Comparison of ENCODE assay signal across 30 mouse cellular contexts in the genomic region with DNA sequence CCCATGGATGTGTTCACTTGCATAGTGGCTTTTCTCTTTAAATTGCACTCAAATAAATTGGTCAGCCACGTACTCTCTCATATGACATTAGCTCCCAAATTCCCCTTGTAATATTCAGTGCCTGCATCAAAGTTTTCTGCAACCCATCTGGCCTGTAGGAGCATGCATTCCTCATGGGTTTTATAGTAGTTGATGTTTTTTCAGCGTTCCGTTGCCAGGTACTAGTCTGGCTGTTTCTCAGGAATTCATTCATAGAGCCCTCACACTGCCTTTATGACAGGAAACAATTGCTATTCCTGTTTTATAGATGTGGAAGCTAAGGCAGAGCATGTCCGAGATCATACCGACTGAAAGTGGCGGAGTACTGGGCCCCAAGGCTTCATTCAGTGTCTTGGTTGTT.
"Had no signal": no experiment of that assay in that cellular context is flagged by ENCODE, and none has a peak within 500 bp of the region (broad histone marks: within the 10 kb centered on the region; RNA-seq: fewer than 3 reads in every experiment).

No protein-coding gene starts in this region.

- H3K9ac ChIP-seq: limb, embryonic 12.5 days; limb, embryonic 15.5 days; liver, embryonic 12.5 days; liver, embryonic 13.5 days; liver, embryonic 14.5 days; liver, embryonic 15.5 days; liver, postnatal 0 days; lung, embryonic 14.5 days; lung, embryonic 15.5 days; midbrain, embryonic 12.5 days; midbrain, embryonic 13.5 days; midbrain, embryonic 15.5 days; neural tube, embryonic 12.5 days had no signal

- H3K4me2 ChIP-seq: limb, embryonic 12.5 days; limb, embryonic 15.5 days; liver, embryonic 11.5 days; liver, embryonic 12.5 days; liver, embryonic 13.5 days; liver, embryonic 15.5 days; lung, embryonic 14.5 days; lung, embryonic 15.5 days; midbrain, embryonic 12.5 days; midbrain, embryonic 13.5 days; midbrain, embryonic 15.5 days; neural tube, embryonic 12.5 days had no signal

- H3K27me3 ChIP-seq: limb, embryonic 12.5 days; limb, embryonic 15.5 days; liver, embryonic 12.5 days; liver, embryonic 13.5 days; liver, embryonic 15.5 days; lung, embryonic 15.5 days; megakaryocyte, embryonic 14.5 days; midbrain, embryonic 12.5 days; midbrain, embryonic 13.5 days; midbrain, embryonic 15.5 days; neural tube, embryonic 12.5 days had no signal

- H3K9me3 ChIP-seq: limb, embryonic 12.5 days; limb, embryonic 15.5 days; liver, embryonic 12.5 days; liver, embryonic 13.5 days; liver, embryonic 15.5 days; lung, embryonic 15.5 days; megakaryocyte, embryonic 14.5 days; midbrain, embryonic 10.5 days; midbrain, embryonic 12.5 days; midbrain, embryonic 13.5 days; midbrain, embryonic 15.5 days; neural tube, embryonic 12.5 days had no signal

- DNase-seq: left cerebral cortex, postnatal 4 days; liver; liver, embryonic 13.5 days; liver, postnatal 0 days; lung, adult 18-20 months; lung, adult 2 months; lung, embryonic 14.5 days; lung, postnatal 10 days; lung, postnatal 14 days; lung, postnatal 36 days; lung, postnatal 4 days; midbrain, embryonic 14.5 days had no signal

- H3K27ac ChIP-seq: left cerebral cortex, adult 2 months; limb, embryonic 12.5 days; limb, embryonic 15.5 days; liver, embryonic 12.5 days; liver, embryonic 13.5 days; liver, embryonic 14.5 days; liver, embryonic 15.5 days; lung, embryonic 15.5 days; macrophage; midbrain, embryonic 10.5 days; midbrain, embryonic 12.5 days; midbrain, embryonic 13.5 days; midbrain, embryonic 15.5 days; neural tube, embryonic 12.5 days had no signal

- ATAC-seq: liver, embryonic 12.5 days; liver, postnatal 0 days; lung, postnatal 0 days; midbrain, embryonic 13.5 days; midbrain, embryonic 15.5 days; midbrain, embryonic 16.5 days had no signal

- H3K4me1 ChIP-seq: liver, embryonic 12.5 days; liver, embryonic 13.5 days; liver, embryonic 15.5 days; lung, embryonic 15.5 days; megakaryocyte, embryonic 14.5 days; midbrain, embryonic 10.5 days; midbrain, embryonic 12.5 days; midbrain, embryonic 13.5 days; midbrain, embryonic 15.5 days; neural tube, embryonic 12.5 days had no signal

- H3K4me3 ChIP-seq: left cerebral cortex, adult 2 months; limb, embryonic 12.5 days; limb, embryonic 15.5 days; liver, embryonic 12.5 days; liver, embryonic 13.5 days; liver, embryonic 15.5 days; lung, embryonic 15.5 days; megakaryocyte, embryonic 14.5 days; midbrain, embryonic 10.5 days; midbrain, embryonic 12.5 days; midbrain, embryonic 13.5 days; midbrain, embryonic 15.5 days; myocyte; neural tube, embryonic 12.5 days had no signal

- H3K36me3 ChIP-seq: limb, embryonic 12.5 days; limb, embryonic 15.5 days; liver, embryonic 12.5 days; liver, embryonic 13.5 days; liver, embryonic 15.5 days; lung, embryonic 15.5 days; midbrain, embryonic 10.5 days; midbrain, embryonic 12.5 days; midbrain, embryonic 13.5 days; midbrain, embryonic 15.5 days; neural tube, embryonic 12.5 days had no signal
